Mouse (Mus musculus): ENCODE data around the gene Cdk8.

- TF ChIP-seq CTCF (IDR thresholded peaks at IDR 0.05; ENCODE audit: borderline replicate concordance, control insufficient read depth, extremely low read depth, insufficient read depth, low read length, poor library complexity) (no peak), POLR2A (IDR thresholded peaks at IDR 0.05; ENCODE audit: control insufficient read depth, extremely low read depth, insufficient read depth, low read length, poor library complexity) (no peak)
Observed at GRCm38 (mm10) chr5:146203921-146204320, 27.1 kb upstream of the Cdk8 start.
